Mouse (Mus musculus) G1E (cell line): ENCODE results near the gene Ube2k.

ENCODE experiments used
- CTCF ChIP-seq: IDR thresholded peaks from 2 replicates; pipeline ENCODE4 v1.5.1; 2012; ENCODE audit warnings: low read depth, low read length, inconsistent platforms, mixed read lengths
- GATA1 ChIP-seq: IDR thresholded peaks from 2 replicates; pipeline ENCODE4 v1.6.1; 2012; ENCODE audit warnings: borderline replicate concordance, low read length, inconsistent platforms, mixed read lengths
- POLR2AphosphoS5 ChIP-seq: IDR thresholded peaks from 2 replicates; pipeline ENCODE4 v1.6.1; 2012; ENCODE audit warnings: low read depth, low read length, inconsistent platforms; ENCODE audit not compliant: insufficient replicate concordance

- TF ChIP-seq CTCF (no peak), GATA1 (no peak), POLR2AphosphoS5 (no peak)
Observed at GRCm38 (mm10) chr5:65524831-65525230, 12.2 kb upstream of the Ube2k start.
